Mouse (Mus musculus) thymus, postnatal 36 days (tissue): ENCODE measurements around the gene Gpr176.
A peak's percentile ranks its signal among the peaks of the same experiment; 100 is the strongest.
"Not testable (repeated sequence)": the region's sequence is repeated elsewhere in the genome, so short reads cannot be mapped to it uniquely, and the experiment has no call there.

ENCODE experiments used
- DNase-seq, 2 experiments: peaks; one replicate each; pipeline ENCODE4 v3.0.0; 2022; ENCODE audit warnings: mixed read lengths in 2 of 2

Gpr176 gene

DNA sequence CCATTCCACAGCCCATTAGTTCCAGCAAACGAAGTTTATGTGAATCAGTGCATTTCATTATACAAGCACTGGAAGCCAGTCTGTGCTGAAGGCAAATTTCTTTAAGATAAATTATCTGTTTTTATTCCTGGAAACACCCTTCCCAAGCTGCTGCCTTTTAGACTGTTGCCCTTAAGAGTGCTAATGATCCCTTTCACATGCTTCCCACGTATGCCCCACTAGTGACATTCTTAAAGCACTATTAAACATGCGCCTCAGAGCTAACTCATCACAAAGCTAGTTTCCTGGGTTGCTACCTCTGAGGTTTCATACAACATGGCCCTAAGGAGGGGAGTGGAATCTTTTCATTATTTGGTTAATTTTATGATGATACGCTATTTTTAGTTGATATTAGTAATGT, 74.6 kb downstream of the Gpr176 start:
- DNase-seq = no peak

DNA sequence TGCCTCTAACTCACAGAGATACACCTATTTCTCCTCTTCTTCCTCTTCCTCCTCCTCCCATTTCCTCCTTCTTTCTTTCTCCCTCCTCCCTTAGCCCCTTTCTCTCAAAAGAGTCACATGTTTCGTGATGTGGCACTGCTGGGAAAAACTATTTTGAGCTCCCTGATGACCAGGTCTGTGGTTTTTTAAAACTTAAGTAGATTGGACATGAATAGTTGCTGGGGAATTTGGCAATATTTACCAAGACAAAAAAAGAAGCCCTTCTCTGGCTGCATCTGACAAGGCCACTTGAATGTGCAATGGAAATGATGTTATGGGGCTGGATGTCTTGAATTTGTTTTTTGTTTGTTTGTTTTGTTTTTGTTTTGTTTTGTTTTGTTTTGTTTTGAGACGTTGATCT, 75.3 kb downstream of the Gpr176 start:
- no peak for DNase-seq

DNA sequence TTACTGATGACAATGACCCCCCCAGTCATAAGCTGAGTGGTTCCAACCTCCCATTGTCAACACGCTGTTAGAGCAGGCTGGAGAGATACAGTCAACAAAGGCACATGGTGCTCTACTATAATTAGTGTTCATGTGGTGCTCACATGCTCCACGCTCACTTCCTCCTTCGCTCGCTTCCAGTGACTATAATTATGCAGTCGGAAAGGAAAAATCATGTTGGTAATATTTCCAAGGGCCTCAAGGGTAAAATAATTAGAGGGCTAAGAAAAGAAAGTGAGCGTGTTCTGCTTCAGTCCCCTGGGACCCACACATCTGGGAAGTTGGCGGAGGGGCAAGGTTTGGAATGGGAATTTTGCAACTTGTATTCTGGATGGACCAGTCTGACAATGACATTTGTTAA, 77.7 kb downstream of the Gpr176 start:
- no peak for DNase-seq

- DNase-seq = no peak
Observed at GRCm38 (mm10) chr2:118293583-118293982, 79.6 kb downstream of the Gpr176 start.

DNA sequence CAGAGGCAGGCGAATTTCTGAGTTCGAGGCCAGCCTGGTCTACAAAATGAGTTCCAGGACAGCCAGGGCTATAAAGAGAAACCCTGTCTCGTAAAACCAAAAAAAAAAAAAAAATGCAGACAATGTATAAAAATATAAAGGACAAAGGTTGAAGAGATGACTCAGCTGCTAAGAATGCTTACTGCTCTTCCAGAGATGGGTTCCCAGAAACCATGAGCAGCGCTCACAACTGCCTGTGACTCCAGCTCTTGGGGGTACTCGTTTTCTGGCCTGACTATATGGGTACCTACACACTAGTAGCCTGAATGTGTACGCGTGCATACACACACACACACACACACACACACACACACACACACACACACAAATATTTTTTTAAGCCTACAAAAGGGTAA, 84.2 kb downstream of the Gpr176 start:
- not testable (repeated sequence) for DNase-seq

GRCm38 (mm10) chr2:118288326-118289065, 84.7 kb downstream of the Gpr176 start:
- no peak for DNase-seq

- no peak for DNase-seq
Observed at GRCm38 (mm10) chr2:118287678-118288077, 85.5 kb downstream of the Gpr176 start.

DNA sequence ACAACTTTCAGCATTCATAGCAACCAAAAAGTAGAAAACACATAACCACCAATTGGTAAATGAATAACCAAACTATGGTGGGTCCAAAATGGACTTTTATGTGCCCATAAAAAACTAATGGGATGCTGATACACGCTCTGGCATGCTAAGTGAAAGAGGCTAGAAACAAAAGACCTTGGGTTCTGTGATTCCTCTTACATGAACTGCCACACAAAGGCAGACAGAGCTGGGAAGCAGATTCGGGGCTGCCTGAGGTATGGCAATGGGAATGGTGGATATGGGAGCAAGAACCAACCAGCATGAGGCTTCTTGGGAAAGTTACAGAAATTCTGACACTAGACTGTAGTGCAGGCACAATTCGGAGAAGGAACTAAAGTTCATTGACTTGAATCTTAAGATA, 90.8 kb downstream of the Gpr176 start:
- DNase-seq = no peak

DNA sequence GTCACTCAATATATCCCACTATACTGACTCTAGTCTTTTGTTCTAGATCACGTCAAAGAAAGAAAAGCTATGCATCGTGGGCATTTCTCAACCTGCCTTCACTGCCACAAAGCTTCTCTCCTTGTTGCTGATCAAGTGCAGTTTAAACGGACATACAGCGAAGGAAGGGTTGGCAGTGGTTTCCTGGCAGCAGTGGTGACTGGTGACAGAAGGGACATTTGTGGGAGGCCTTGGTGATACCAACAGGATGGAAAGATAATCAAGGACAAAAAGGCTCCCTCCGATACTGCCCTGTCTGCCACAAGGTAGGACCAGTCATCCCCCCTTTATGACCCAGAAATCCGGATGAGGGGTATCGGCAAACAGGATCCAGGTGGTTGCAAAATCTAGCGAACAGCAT, 95.0 kb downstream of the Gpr176 start:
- no peak for DNase-seq

DNA sequence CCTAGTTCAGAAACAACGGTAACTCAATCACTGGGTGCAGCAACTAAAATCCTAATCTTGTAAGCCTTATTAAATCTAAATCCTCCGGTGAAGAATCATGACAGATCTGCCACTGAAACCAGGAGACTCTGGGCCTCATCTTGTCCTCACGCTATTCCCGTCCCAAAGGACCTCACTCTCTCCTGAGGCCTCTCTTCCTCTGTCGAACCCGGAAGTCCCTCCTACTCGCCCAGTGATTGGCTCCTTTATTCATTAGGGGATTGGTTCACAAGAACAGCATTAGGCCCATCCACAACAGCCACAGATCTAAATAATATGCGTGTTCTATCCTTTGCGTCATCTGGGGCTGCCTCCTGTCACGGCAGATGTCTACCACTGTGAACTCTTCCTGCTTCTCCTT, 101.6 kb downstream of the Gpr176 start:
- DNase-seq = no peak

- DNase-seq = no peak
Observed at GRCm38 (mm10) chr2:118270213-118270612, 103.0 kb downstream of the Gpr176 start.

GRCm38 (mm10) chr2:118263914-118264201, 109.4 kb downstream of the Gpr176 start:
- DNase-seq = no peak

DNA sequence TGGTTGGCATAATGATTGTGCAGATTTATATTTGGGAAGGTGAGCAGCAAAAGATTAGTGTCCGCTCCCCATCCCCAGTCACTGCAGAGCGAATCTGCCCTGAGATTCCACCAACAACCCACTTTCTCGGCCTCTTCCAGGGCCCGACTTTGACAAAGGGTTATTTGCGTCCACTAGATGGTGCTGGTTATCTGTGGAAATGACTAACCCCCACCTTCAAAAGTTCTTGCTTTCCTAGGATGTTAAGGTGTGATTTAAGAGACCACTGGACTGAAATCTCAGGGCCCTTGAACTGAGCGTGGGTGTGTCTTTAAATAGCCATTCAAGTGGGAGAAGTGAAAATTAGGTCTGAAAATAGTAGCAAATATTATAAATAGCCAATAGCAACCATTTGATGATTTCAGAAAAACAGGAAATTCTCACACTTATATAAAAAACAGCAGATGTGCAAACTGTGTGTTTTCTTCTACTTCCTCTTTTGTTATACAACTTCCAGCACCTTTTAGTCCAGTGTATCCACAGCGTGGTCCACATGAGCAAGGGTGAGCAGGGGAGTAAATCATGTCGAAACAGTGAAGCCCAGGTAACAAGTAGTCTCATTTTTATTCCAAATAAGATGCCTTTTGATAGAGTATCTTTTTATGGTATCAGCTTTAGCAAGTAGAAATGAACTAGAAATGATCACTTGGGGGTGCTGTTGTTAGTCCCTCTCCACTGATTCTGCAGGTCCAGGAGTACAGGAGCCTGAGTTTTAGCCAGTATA, 109.9 kb downstream of the Gpr176 start:
- DNase-seq = peak; percentile 8 to 13

DNA sequence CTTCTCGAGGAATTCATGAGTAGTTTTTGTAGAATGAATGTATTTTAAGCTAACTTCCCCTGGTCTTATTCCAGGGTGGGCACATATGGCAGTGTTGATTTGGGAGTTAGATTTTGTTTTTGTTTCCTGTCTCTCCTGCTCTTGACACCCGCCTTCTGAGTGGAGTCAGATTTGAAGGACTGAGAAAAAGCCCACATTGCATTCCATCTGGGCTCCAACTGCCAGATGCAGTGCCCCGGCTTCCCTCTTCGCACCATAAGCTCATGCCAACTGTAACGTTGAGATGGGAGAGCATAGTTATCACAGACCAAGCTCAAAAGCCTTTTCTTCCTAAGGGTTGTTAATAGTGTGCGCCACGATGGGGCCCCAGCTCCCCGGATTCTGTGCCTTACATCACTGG, 110.5 kb downstream of the Gpr176 start:
- DNase-seq = no peak

DNA sequence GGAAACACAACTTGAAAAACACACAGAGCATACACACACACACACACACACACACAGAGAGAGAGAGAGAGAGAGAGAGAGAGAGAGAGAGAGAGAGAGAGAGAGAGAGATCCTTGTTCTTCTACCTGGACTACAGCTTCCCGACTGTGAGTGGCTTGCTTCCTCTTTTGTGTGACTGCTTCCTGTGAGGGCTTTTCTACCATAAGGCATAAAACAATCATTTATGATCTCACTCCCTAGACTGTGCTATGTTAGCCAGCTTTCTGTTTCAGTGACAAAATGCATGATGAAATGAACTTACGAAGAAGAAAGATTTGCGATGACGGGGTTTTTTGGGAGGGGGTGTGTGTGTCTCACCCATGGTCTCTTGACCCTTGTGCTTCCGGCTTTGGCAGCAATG, 113.5 kb downstream of the Gpr176 start:
- DNase-seq = no peak

GRCm38 (mm10) chr2:118257094-118257493, 116.1 kb downstream of the Gpr176 start:
- DNase-seq = peak in 1 of 2 experiments; percentile 4

GRCm38 (mm10) chr2:118256621-118257053, 116.6 kb downstream of the Gpr176 start, which contains the start of gene Fsip1:
TSS of gene Fsip1 (minus strand) at chr2:118256966.
- peak; percentile 76 to 87 for DNase-seq

- no peak for DNase-seq
Observed at GRCm38 (mm10) chr2:118254516-118254915, 118.7 kb downstream of the Gpr176 start.

- DNase-seq = no peak
Observed at GRCm38 (mm10) chr2:118248966-118249365, 124.3 kb downstream of the Gpr176 start.

DNA sequence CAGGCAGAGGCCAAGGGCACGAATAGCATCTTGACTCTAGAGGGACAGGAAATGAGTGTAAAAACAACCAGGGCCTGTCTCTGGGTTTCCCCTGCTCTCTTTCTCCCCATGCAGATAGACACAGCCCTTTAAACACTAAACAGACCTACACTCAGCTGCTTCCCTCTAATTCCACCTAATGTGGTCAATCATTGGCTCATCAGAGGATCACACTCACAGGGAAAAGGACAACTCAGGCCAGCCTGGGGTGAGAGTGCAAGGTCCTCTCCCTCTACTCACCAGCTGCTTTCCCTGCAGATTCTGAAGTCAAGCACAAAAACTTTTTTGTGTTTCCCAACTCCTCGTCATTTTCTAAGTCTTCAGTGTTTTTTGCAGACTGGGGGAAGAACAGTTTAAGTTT, 125.2 kb downstream of the Gpr176 start:
- no peak for DNase-seq

GRCm38 (mm10) chr2:118245914-118246313, 127.3 kb downstream of the Gpr176 start:
- DNase-seq = peak; percentile 53 to 59

- DNase-seq = no peak
Observed at GRCm38 (mm10) chr2:118236196-118236595, 137.0 kb downstream of the Gpr176 start.

- no peak for DNase-seq
Observed at GRCm38 (mm10) chr2:118235614-118236013, 137.6 kb downstream of the Gpr176 start.

- DNase-seq = no peak
Observed at GRCm38 (mm10) chr2:118230544-118230943, 142.7 kb downstream of the Gpr176 start.
